ENCODE assay signal across 28 mouse cellular contexts in the genomic region with DNA sequence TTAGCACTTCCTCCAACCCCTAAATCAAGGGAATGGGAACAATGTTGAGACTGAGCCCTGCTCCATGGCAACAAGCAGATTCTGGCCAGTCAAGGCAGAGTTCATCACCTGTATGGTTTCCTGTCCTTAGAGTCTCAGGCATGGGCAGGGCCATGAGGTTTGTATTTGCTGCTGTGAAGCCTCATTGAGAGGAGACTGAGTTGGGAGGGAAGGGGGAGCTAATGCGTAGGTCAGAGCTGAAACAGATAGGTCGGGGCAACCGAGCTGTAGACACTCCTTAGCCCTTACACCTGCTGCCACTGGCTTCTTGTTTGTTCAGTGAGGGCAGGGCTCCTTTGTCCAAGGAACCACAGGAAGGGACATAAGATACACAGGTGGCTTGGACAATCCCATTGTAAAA. TPM values are rescaled to one million over a fixed set of nuclear protein-coding genes. Genes with fewer than 3 reads are reported as not detected.
"Had no signal": no experiment of that assay in that cellular context is flagged by ENCODE, and none has a peak within 500 bp of the region (broad histone marks: within the 10 kb centered on the region; RNA-seq: fewer than 3 reads in every experiment).

No protein-coding gene starts in this region.

- DNase-seq: left cerebral cortex, postnatal 4 days; liver; liver, embryonic 13.5 days; liver, postnatal 0 days; lung, adult 18-20 months; lung, adult 2 months; lung, embryonic 14.5 days; lung, postnatal 10 days; lung, postnatal 14 days; lung, postnatal 36 days; lung, postnatal 4 days; midbrain, embryonic 14.5 days had no signal

- H3K4me1 ChIP-seq: limb, embryonic 12.5 days; limb, embryonic 13.5 days; limb, embryonic 15.5 days; liver, embryonic 12.5 days; liver, embryonic 13.5 days; liver, embryonic 15.5 days; lung, embryonic 15.5 days; megakaryocyte, embryonic 14.5 days; midbrain, embryonic 15.5 days had no signal

- H3K4me3 ChIP-seq: limb, embryonic 10.5 days; limb, embryonic 12.5 days; limb, embryonic 13.5 days; limb, embryonic 15.5 days; liver, embryonic 12.5 days; liver, embryonic 13.5 days; liver, embryonic 15.5 days; lung, embryonic 15.5 days; megakaryocyte, embryonic 14.5 days; midbrain, embryonic 10.5 days; midbrain, embryonic 12.5 days; midbrain, embryonic 13.5 days; midbrain, embryonic 15.5 days; myocyte had no signal

- H3K27me3 ChIP-seq: liver, embryonic 13.5 days; midbrain, embryonic 12.5 days; midbrain, embryonic 13.5 days; midbrain, embryonic 15.5 days had no signal

- H3K27ac ChIP-seq: limb, embryonic 10.5 days; limb, embryonic 12.5 days; limb, embryonic 13.5 days; limb, embryonic 15.5 days; liver, embryonic 12.5 days; liver, embryonic 13.5 days; liver, embryonic 14.5 days; liver, embryonic 15.5 days; lung, embryonic 15.5 days; macrophage; midbrain, embryonic 10.5 days; midbrain, embryonic 12.5 days; midbrain, embryonic 13.5 days; midbrain, embryonic 15.5 days had no signal

RNA-seq across cellular contexts. Expression of a gene that starts 36.2 kb away (rescaled TPM):
- total RNA-seq: monocyte, adult 5-6 weeks had no signal
